8 mouse cellular contexts compared by ENCODE assay signal in the genomic region with DNA sequence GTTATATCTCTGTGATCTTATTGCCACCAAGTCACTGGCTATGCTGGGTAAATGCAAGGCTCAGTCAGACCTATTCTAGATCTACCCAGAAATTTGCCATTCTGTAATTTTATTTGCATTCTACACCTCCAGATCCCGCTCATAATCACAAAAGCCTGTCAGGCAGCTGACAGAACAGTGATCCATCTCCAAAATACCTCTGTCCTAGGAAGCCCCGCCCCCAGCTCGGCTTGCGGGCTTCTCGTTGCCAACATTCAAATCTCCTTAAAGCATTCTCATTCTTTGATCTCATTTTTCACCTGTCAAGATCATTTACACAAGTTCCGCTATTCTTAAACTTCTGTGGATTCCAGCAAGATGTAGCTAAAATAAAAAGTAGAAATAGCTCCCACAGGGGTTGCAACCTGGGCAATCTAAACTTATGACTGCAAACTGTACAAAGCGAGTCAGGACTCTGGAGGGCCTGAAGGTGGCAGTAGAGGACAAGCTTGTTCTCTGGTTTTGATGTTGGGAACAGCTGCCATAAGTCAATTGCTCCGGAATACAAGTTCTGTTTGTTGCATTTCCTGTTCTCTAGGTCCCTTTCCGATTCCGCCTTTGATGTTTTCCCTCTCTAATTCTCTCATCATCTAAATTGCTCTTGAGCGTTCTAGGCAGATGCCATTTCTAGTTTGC. TPM values are rescaled to one million over a fixed set of nuclear protein-coding genes. Genes with fewer than 3 reads are reported as not detected.
DNase-seq lines count a peak whose midpoint lies in the region; ATAC-seq and TF ChIP-seq lines count a peak whose summit lies in the region.

No protein-coding gene starts in this region.

- no peak overlapping the region for H3K27ac ChIP-seq in embryonic facial prominence, embryonic 13.5 days
- H3K27ac ChIP-seq in heart, adult 2 months: peak overlapping the region; percentile 21; the same call in 1 of the 2 replicates
- no peak overlapping the region for H3K27ac ChIP-seq in limb, embryonic 11.5 days (replicated peaks; ENCODE audit: low read depth, low read length)
- no peak overlapping the region for H3K27ac ChIP-seq in midbrain, embryonic 14.5 days (replicated peaks; ENCODE audit: low read depth, low read length)

- peak overlapping the region; percentile 31 for H3K4me3 ChIP-seq in embryonic facial prominence, embryonic 13.5 days
- no peak overlapping the region for H3K4me3 ChIP-seq in heart, adult 2 months
- no peak overlapping the region for H3K4me3 ChIP-seq in limb, embryonic 11.5 days (ENCODE audit: low read depth, low read length)
- H3K4me3 ChIP-seq in midbrain, embryonic 14.5 days (replicated peaks; ENCODE audit: low read depth, low read length): no peak overlapping the region

- H3K36me3 ChIP-seq in embryonic facial prominence, embryonic 13.5 days: no peaks in the 10 kb centered on the region
- 0 out of 2 replicates have a peak, but pooled peaks cover 2% of the 10 kb centered on the region for H3K36me3 ChIP-seq in heart, adult 2 months (ENCODE audit: control insufficient read depth, insufficient read depth, low read length)
- H3K36me3 ChIP-seq in limb, embryonic 11.5 days (ENCODE audit: control insufficient read depth, insufficient read depth, low read length): no peaks in the 10 kb centered on the region
- H3K36me3 ChIP-seq in midbrain, embryonic 14.5 days (ENCODE audit: control insufficient read depth, insufficient read depth, low read length): no peaks in the 10 kb centered on the region
- no peaks in the 10 kb centered on the region for H3K36me3 ChIP-seq in splenic B cell, adult 2 months (ENCODE audit: control insufficient read depth, insufficient read depth, low read length, poor library complexity, severe bottlenecking)

- TF ChIP-seq EP300 in heart, adult 2 months (IDR thresholded peaks at IDR 0.05; ENCODE audit: insufficient read depth, low read depth, low read length): peak; percentile 66; the same call in 1 of the 2 replicates

- peak; percentile 97; the same call in 1 of the 2 replicates for TF ChIP-seq CTCF in heart, adult 2 months (IDR thresholded peaks at IDR 0.05)

- H3K4me1 ChIP-seq in embryonic facial prominence, embryonic 13.5 days: 0 out of 2 replicates have a peak, but pooled peaks cover 4% of the 10 kb centered on the region
- peaks cover 1% of the 10 kb centered on the region; the same call in 1 of the 2 replicates for H3K4me1 ChIP-seq in heart, adult 2 months (ENCODE audit: control insufficient read depth, insufficient read depth, low read length)
- no peaks in the 10 kb centered on the region for H3K4me1 ChIP-seq in limb, embryonic 11.5 days (ENCODE audit: control insufficient read depth, insufficient read depth, low read length)
- H3K4me1 ChIP-seq in midbrain, embryonic 14.5 days (ENCODE audit: control insufficient read depth, insufficient read depth, low read length): no peaks in the 10 kb centered on the region

- intact Hi-C loops in heart, adult 2 months (cut with DNase I): loop anchor here (10.0 kb wide), 1 partner anchor 199 kb away; no protein-coding TSS in a partner anchor

- WGBS in embryonic facial prominence, embryonic 13.5 days: 9% methylated on average over 11 of the region's 11 CpGs
- WGBS in heart, adult 2 months: 12% methylated on average over 11 of the region's 11 CpGs
- WGBS in limb, embryonic 11.5 days: 20% methylated on average over 11 of the region's 11 CpGs
- WGBS in midbrain, embryonic 14.5 days: 28% methylated on average over 11 of the region's 11 CpGs

- ATAC-seq in embryonic facial prominence, embryonic 13.5 days (ENCODE audit: insufficient number of reproducible peaks, insufficient read depth, low FRiP score, low TSS enrichment, low read depth): 0 out of 2 replicates have a peak, but pooled peaks have one; percentile 67
- ATAC-seq in limb, embryonic 11.5 days (ENCODE audit: insufficient number of reproducible peaks, low FRiP score, low TSS enrichment, low read depth): peak; percentile 60; the same call in 1 of the 2 replicates
- ATAC-seq in midbrain, embryonic 14.5 days (ENCODE audit: low FRiP score, low TSS enrichment): peak; percentile 88

- no peaks in the 10 kb centered on the region for H3K79me2 ChIP-seq in heart, adult 2 months (replicated peaks; ENCODE audit: control insufficient read depth, insufficient read depth, low read length)

- DNase-seq in CD4-positive helper T cell, adult 2 months (ENCODE audit: low read depth, low spot score): peak; percentile 75
- peak; percentile 50 for DNase-seq in adrenal gland, postnatal 25 days
- DNase-seq in heart, adult 2 months: peak; percentile 44 to 55
- peak; percentile 54 for DNase-seq in kidney, adult 18-20 months
- DNase-seq in limb, embryonic 11.5 days (ENCODE audit: low spot score): peak; percentile 74
- peak; percentile 90 for DNase-seq in midbrain, embryonic 14.5 days
- DNase-seq in splenic B cell, adult 2 months (ENCODE audit: low read depth, low spot score): peak; percentile 84

- H3K4me2 ChIP-seq in embryonic facial prominence, embryonic 13.5 days: peak overlapping the region; percentile 53
- H3K4me2 ChIP-seq in limb, embryonic 11.5 days (ENCODE audit: low read depth, severe bottlenecking): peak overlapping the region; percentile 19; the same call in 1 of the 2 replicates
- peak overlapping the region; percentile 37 for H3K4me2 ChIP-seq in midbrain, embryonic 14.5 days (ENCODE audit: low read length)

- H3K9ac ChIP-seq in embryonic facial prominence, embryonic 13.5 days: 0 out of 2 replicates have a peak overlapping the region, but pooled peaks have one; percentile 16
- H3K9ac ChIP-seq in heart, adult 2 months (ENCODE audit: low read depth, low read length): no peak overlapping the region
- no peak overlapping the region for H3K9ac ChIP-seq in limb, embryonic 11.5 days (ENCODE audit: low read length)
- H3K9ac ChIP-seq in midbrain, embryonic 14.5 days (replicated peaks; ENCODE audit: low read length): no peak overlapping the region

- TF ChIP-seq POLR2A in heart, adult 2 months (IDR thresholded peaks at IDR 0.05; ENCODE audit: insufficient read depth, low read depth, low read length): no peak

- no peaks in the 10 kb centered on the region for H3K9me3 ChIP-seq in embryonic facial prominence, embryonic 13.5 days
- H3K9me3 ChIP-seq in limb, embryonic 11.5 days (ENCODE audit: control insufficient read depth, low read length): no peaks in the 10 kb centered on the region
- H3K9me3 ChIP-seq in midbrain, embryonic 14.5 days (ENCODE audit: control insufficient read depth, low read length): no peaks in the 10 kb centered on the region

- 0 out of 2 replicates have a peak, but pooled peaks cover 4% of the 10 kb centered on the region for H3K27me3 ChIP-seq in embryonic facial prominence, embryonic 13.5 days
- H3K27me3 ChIP-seq in heart, adult 2 months (ENCODE audit: control insufficient read depth, insufficient read depth, low read length): no peaks in the 10 kb centered on the region
- H3K27me3 ChIP-seq in limb, embryonic 11.5 days (ENCODE audit: control insufficient read depth, insufficient read depth, low read length): no peaks in the 10 kb centered on the region
- H3K27me3 ChIP-seq in midbrain, embryonic 14.5 days (ENCODE audit: control insufficient read depth, insufficient read depth, low read length): no peaks in the 10 kb centered on the region
- no peaks in the 10 kb centered on the region for H3K27me3 ChIP-seq in splenic B cell, adult 2 months (ENCODE audit: control insufficient read depth, insufficient read depth, low read length, poor library complexity, severe bottlenecking)

RNA-seq across cellular contexts. Expression of a gene that starts 58.1 kb away (rescaled TPM):
- total RNA-seq in adrenal gland, postnatal 25 days (2021): 6.2 and 8.0 TPM in 2 replicates
- polyA plus RNA-seq in embryonic facial prominence, embryonic 13.5 days (2015; fragmentation: Nextera tagmentation; extraction: Ambion mirVana): 0.93 and 1.3 TPM in 2 replicates
- 10 to 100 TPM; 22.6 to 27.6 TPM for total RNA-seq in heart, adult 2 months (2021)
- polyA plus RNA-seq in heart, adult 2 months (2012; rRNA removed): 5.0 and 5.7 TPM in 2 replicates
- polyA plus RNA-seq in limb, embryonic 11.5 days (2014; fragmentation: Nextera tagmentation; extraction: Ambion mirVana): 0.56 and 0.75 TPM in 2 replicates
- polyA plus RNA-seq in midbrain, embryonic 14.5 days (2014; fragmentation: Nextera tagmentation; extraction: Ambion mirVana): 1.1 and 1.7 TPM in 2 replicates
